Mouse (Mus musculus) stomach, postnatal 0 days (tissue): ENCODE results near the gene Tead4. TPM values are rescaled to one million over a fixed set of nuclear protein-coding genes. Genes with fewer than 3 reads are reported as not detected.
A peak's percentile ranks its signal among the peaks of the same experiment; 100 is the strongest.

Experiments
- ATAC-seq: fragments of 200-750 bp; cut with Nextera tagmentation; 2 replicates; pipeline ENCODE4 v1.8.0; 2017; ENCODE audit not compliant: low FRiP score, low TSS enrichment
- DNase-seq: peaks from one replicate; pipeline ENCODE4 v3.0.0-alpha.2; 2016; ENCODE audit warnings: low spot score
- H3K27ac ChIP-seq: fragments of 300-500 bp; sonication (generic); replicated peaks from 2 replicates; pipeline ENCODE4 v1.5.1; 2014; ENCODE audit warnings: mild to moderate bottlenecking, control low read depth
- H3K27me3 ChIP-seq: fragments of 300-500 bp; sonication (generic); 2 replicates; pipeline ENCODE4 v1.6.1; 2014; ENCODE audit warnings: low read length; ENCODE audit not compliant: control insufficient read depth, insufficient read depth
- H3K36me3 ChIP-seq: fragments of 300-500 bp; sonication (generic); 2 replicates; pipeline ENCODE4 v1.6.1; 2014; ENCODE audit warnings: low read length, mixed read lengths; ENCODE audit not compliant: control insufficient read depth, insufficient read depth
- H3K4me1 ChIP-seq: fragments of 300-500 bp; sonication (generic); replicated peaks from 2 replicates; pipeline ENCODE4 v1.6.1; 2014; ENCODE audit warnings: antibody characterized with exemption; ENCODE audit not compliant: control insufficient read depth, insufficient read depth
- H3K4me2 ChIP-seq: fragments of 300-500 bp; sonication (generic); replicated peaks from 2 replicates; pipeline ENCODE4 v1.6.1; 2014; ENCODE audit warnings: low read depth, mild to moderate bottlenecking, control low read depth, moderate library complexity
- H3K4me3 ChIP-seq: fragments of 300-500 bp; sonication (generic); 2 replicates; pipeline ENCODE4 v1.5.1; 2014; ENCODE audit warnings: low read depth, low read length, control low read depth
- H3K9ac ChIP-seq: fragments of 300-500 bp; sonication (generic); 2 replicates; pipeline ENCODE4 v1.6.1; 2014; ENCODE audit warnings: mild to moderate bottlenecking, low read length, control low read depth, mixed read lengths
- H3K9me3 ChIP-seq: fragments of 300-500 bp; sonication (generic); 2 replicates; pipeline ENCODE4 v1.6.1; 2016; ENCODE audit warnings: low read length; ENCODE audit not compliant: control insufficient read depth
- CTCF ChIP-seq: IDR thresholded peaks from 2 replicates; pipeline ENCODE4 v1.5.1; 2016; ENCODE audit warnings: antibody characterized with exemption, low read depth, mild to moderate bottlenecking, moderate library complexity
- EP300 ChIP-seq: optimal IDR thresholded peaks from 2 replicates; pipeline ENCODE3; 2016; ENCODE audit warnings: antibody characterized with exemption
- WGBS: fragments of 180-500 bp; shearing (Covaris S2); extraction: QIAGEN DNeasy Blood & Tissue Kit; methylation state at CpG from one replicate; pipeline ENCODE4 v1.1.7; 2014; 5-methylcytosine and 5-hydroxymethylcytosine counted together
- polyA plus RNA-seq: library from polyadenylated mRNA; unstranded; fragments of >200 nt; fragmentation: Nextera tagmentation; extraction: Ambion mirVana; gene quantifications from 2 replicates; pipeline ENCODE4 v1.2.1, GENCODE M21; 2015

The Tead4 gene
- polyA plus RNA-seq, 1 experiment from 2014 or later, result 1.5 TPM

GRCm38 (mm10) chr6:128338876-128339275 is 38.3 kb upstream of the Tead4 start:
- H3K27ac ChIP-seq, result peak overlapping the region; percentile 53; the same call in 1 of the 2 replicates
- DNase-seq, result no peak

GRCm38 (mm10) chr6:128337467-128337866 is 36.8 kb upstream of the Tead4 start:
- DNase-seq (no peak), ATAC-seq (no peak)
- H3K9ac ChIP-seq, result no peak overlapping the region
- WGBS, result 52% methylated on average over 7 of the region's 7 CpGs
- no peaks in the 10 kb centered on the region for H3K27me3 ChIP-seq
- H3K9me3 ChIP-seq, result no peaks in the 10 kb centered on the region
- peaks cover 5% of the 10 kb centered on the region; the same call in 1 of the 2 replicates for H3K4me1 ChIP-seq
- no peak overlapping the region for H3K4me3 ChIP-seq
- TF ChIP-seq CTCF, result no peak
- no peak for TF ChIP-seq EP300
- H3K36me3 ChIP-seq, result no peaks in the 10 kb centered on the region
- H3K27ac ChIP-seq, result no peak overlapping the region
- no peak overlapping the region for H3K4me2 ChIP-seq

More at GRCm38 (mm10) chr6:128338876-128339275, 38.3 kb upstream of the Tead4 start:
- H3K4me3 ChIP-seq, result no peak overlapping the region
- WGBS, result 25% methylated on average over 5 of the region's 5 CpGs
- H3K4me1 ChIP-seq, result peaks cover 5% of the 10 kb centered on the region; the same call in 1 of the 2 replicates
- H3K9me3 ChIP-seq, result no peaks in the 10 kb centered on the region
- H3K4me2 ChIP-seq, result no peak overlapping the region
- H3K36me3 ChIP-seq, result no peaks in the 10 kb centered on the region
- no peak for TF ChIP-seq EP300
- no peak for TF ChIP-seq CTCF
- ATAC-seq, result 0 out of 2 replicates have a peak, but pooled peaks have one; percentile 24
- no peaks in the 10 kb centered on the region for H3K27me3 ChIP-seq
- no peak overlapping the region for H3K9ac ChIP-seq

DNA sequence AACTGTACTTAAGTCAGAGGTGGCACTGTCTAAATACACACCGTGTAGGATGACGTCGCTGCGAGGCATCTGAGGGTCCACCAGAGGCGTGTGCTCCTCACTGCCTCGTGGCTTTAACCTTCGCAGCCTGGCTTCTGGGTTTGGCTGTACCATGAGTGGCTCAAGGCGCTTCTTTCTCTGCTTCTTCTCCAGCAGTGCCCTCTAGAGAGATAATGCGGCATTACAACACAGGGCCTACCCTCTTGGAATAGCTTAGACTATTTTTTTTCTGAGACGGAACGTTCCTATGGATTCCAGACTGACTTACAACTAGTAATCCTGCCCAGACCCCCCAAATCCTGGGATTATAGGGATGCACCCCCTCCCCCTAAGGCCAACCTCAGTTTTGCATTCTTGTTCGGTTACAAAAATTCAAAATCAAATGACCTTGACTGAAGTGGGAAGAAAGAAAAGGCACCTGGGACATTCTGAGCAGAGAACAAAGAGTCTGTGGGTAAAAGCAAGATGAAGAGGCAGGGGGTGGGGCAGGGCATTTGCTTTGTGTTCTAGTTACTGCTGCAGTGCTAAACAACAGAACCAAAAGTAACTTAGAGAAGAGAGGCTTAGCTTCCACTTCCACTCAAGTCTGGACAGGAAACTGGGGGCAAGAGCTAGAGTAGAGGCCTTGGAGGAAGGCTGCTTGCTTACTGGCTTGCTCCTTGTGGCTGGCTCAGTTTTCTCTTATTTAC is 33.9 kb upstream of the Tead4 start:
- H3K27me3 ChIP-seq, result no peaks in the 10 kb centered on the region
- TF ChIP-seq EP300 (no peak), CTCF (peak; percentile 79)
- 16% methylated on average over 12 of the region's 12 CpGs for WGBS
- ATAC-seq, result peak; percentile 59; the same call in 1 of the 2 replicates
- H3K4me2 ChIP-seq, result no peak overlapping the region
- no peaks in the 10 kb centered on the region for H3K9me3 ChIP-seq
- no peak overlapping the region for H3K9ac ChIP-seq
- H3K4me3 ChIP-seq, result no peak overlapping the region
- peak; percentile 77 for DNase-seq
- H3K36me3 ChIP-seq, result no peaks in the 10 kb centered on the region
- H3K4me1 ChIP-seq, result peaks cover 1% of the 10 kb centered on the region; the same call in 1 of the 2 replicates
- no peak overlapping the region for H3K27ac ChIP-seq

- Histone ChIP-seq H3K9me3 (no peaks in the 10 kb centered on the region), H3K4me3 (no peak overlapping the region), H3K27me3 (no peaks in the 10 kb centered on the region), H3K36me3 (no peaks in the 10 kb centered on the region; the same call in 1 of the 2 replicates), H3K4me2 (no peak overlapping the region), H3K4me1 (no peaks in the 10 kb centered on the region), H3K9ac (no peak overlapping the region), H3K27ac (no peak overlapping the region)
- TF ChIP-seq EP300, result no peak
- TF ChIP-seq CTCF, result peak; percentile 85
- DNase-seq (peak; percentile 67), ATAC-seq (peak; percentile 84)
- WGBS, result 9% methylated on average over 4 of the region's 4 CpGs
Measured at GRCm38 (mm10) chr6:128318317-128318716, 17.7 kb upstream of the Tead4 start.

DNA sequence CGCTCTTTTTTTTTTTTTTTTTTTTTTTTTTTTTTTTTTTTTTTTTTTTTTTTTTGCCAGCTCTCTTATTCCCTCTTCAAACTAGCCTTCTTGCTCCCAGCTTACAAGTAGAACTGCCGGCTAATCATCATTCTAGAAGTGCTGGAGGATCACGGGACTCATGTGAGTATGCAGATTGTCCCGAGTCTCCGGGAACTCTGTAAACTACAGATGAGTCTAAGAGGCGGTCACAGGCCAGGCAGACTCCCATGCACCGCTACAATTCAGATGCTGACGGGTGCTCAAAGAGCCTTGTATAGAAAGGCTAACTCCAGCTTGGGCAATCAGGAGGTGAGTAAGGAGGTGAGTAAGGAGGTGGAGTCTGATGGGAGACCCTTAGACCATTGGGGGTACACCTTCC is 15.0 kb upstream of the Tead4 start:
- ATAC-seq (no peak), DNase-seq (no peak)
- no peak for TF ChIP-seq EP300
- no peak for TF ChIP-seq CTCF
- H3K4me1 ChIP-seq, result no peaks in the 10 kb centered on the region
- H3K36me3 ChIP-seq, result no peaks in the 10 kb centered on the region
- H3K4me2 ChIP-seq, result no peak overlapping the region
- no peaks in the 10 kb centered on the region for H3K9me3 ChIP-seq
- WGBS, result 75% methylated on average over 8 of the region's 8 CpGs
- no peaks in the 10 kb centered on the region for H3K27me3 ChIP-seq
- no peak overlapping the region for H3K4me3 ChIP-seq
- H3K9ac ChIP-seq, result no peak overlapping the region
- no peak overlapping the region for H3K27ac ChIP-seq

GRCm38 (mm10) chr6:128314796-128315195 is 14.2 kb upstream of the Tead4 start:
- Histone ChIP-seq H3K27me3 (no peaks in the 10 kb centered on the region), H3K27ac (no peak overlapping the region), H3K4me2 (no peak overlapping the region), H3K4me1 (no peaks in the 10 kb centered on the region), H3K9me3 (no peaks in the 10 kb centered on the region), H3K4me3 (no peak overlapping the region), H3K9ac (no peak overlapping the region), H3K36me3 (no peaks in the 10 kb centered on the region)
- 83% methylated on average over 6 of the region's 6 CpGs for WGBS
- DNase-seq, result no peak
- TF ChIP-seq CTCF (no peak), EP300 (no peak)
- no peak for ATAC-seq
